Mouse (Mus musculus): ENCODE measurements around the gene Ptgs1. TPM values are rescaled to one million over a fixed set of nuclear protein-coding genes. Genes with fewer than 3 reads are reported as not detected.

Ptgs1 gene
- polyA plus RNA-seq, 1 experiment = 25.6 TPM

GRCm38 (mm10) chr2:36244705-36245104, 14.5 kb downstream of the Ptgs1 start:
- DNase-seq = no peak
- no peaks in the 10 kb centered on the region for H3K4me1 ChIP-seq (ENCODE audit: control insufficient read depth, insufficient read depth, low read length)
- no peak for TF ChIP-seq CTCF (conservative IDR thresholded peaks at IDR 0.05; ENCODE audit: insufficient read depth, insufficient read length, low read depth, low read length)
- TF ChIP-seq POLR2A (IDR thresholded peaks at IDR 0.05; ENCODE audit: low read depth, low read length) = no peak
- no peaks in the 10 kb centered on the region for H3K36me3 ChIP-seq (ENCODE audit: control insufficient read depth, insufficient read depth, low read length)
- no peak overlapping the region for H3K27ac ChIP-seq (ENCODE audit: insufficient read depth, low read depth, low read length)
- H3K27me3 ChIP-seq (replicated peaks; ENCODE audit: control insufficient read depth, insufficient read depth, low read length) = no peaks in the 10 kb centered on the region
- H3K4me3 ChIP-seq (ENCODE audit: insufficient read depth, low read depth, low read length) = no peak overlapping the region
- WGBS = 86% methylated on average over 3 of the region's 3 CpGs

- no peaks in the 10 kb centered on the region for H3K4me1 ChIP-seq (ENCODE audit: control insufficient read depth, insufficient read depth, low read length)
- no peak overlapping the region for H3K27ac ChIP-seq (ENCODE audit: insufficient read depth, low read depth, low read length)
- H3K36me3 ChIP-seq (ENCODE audit: control insufficient read depth, insufficient read depth, low read length) = no peaks in the 10 kb centered on the region
- H3K4me3 ChIP-seq (ENCODE audit: insufficient read depth, low read depth, low read length) = no peak overlapping the region
- no peaks in the 10 kb centered on the region for H3K27me3 ChIP-seq (replicated peaks; ENCODE audit: control insufficient read depth, insufficient read depth, low read length)
- no peak for TF ChIP-seq CTCF (conservative IDR thresholded peaks at IDR 0.05; ENCODE audit: insufficient read depth, insufficient read length, low read depth, low read length)
- no peak for TF ChIP-seq POLR2A (IDR thresholded peaks at IDR 0.05; ENCODE audit: low read depth, low read length)
- 68% methylated on average over 3 of the region's 3 CpGs for WGBS
- DNase-seq = no peak
Observed at GRCm38 (mm10) chr2:36247964-36248363, 17.7 kb downstream of the Ptgs1 start.

- DNase-seq = no peak
- H3K27ac ChIP-seq (ENCODE audit: insufficient read depth, low read depth, low read length) = no peak overlapping the region
- WGBS = 74% methylated on average over 8 of the region's 8 CpGs
Observed at GRCm38 (mm10) chr2:36251156-36251555, 20.9 kb downstream of the Ptgs1 start.

GRCm38 (mm10) chr2:36252505-36252904, 22.3 kb downstream of the Ptgs1 start:
- 91% methylated on average over 4 of the region's 4 CpGs for WGBS
- no peak for DNase-seq

More at GRCm38 (mm10) chr2:36251156-36251555, 20.9 kb downstream of the Ptgs1 start:
- no peaks in the 10 kb centered on the region for H3K4me1 ChIP-seq (ENCODE audit: control insufficient read depth, insufficient read depth, low read length)
- no peak overlapping the region for H3K4me3 ChIP-seq (ENCODE audit: insufficient read depth, low read depth, low read length)
- TF ChIP-seq CTCF (conservative IDR thresholded peaks at IDR 0.05; ENCODE audit: insufficient read depth, insufficient read length, low read depth, low read length) = no peak
- TF ChIP-seq POLR2A (IDR thresholded peaks at IDR 0.05; ENCODE audit: low read depth, low read length) = no peak
- H3K27me3 ChIP-seq (replicated peaks; ENCODE audit: control insufficient read depth, insufficient read depth, low read length) = no peaks in the 10 kb centered on the region
- no peaks in the 10 kb centered on the region for H3K36me3 ChIP-seq (ENCODE audit: control insufficient read depth, insufficient read depth, low read length)

GRCm38 (mm10) chr2:36254445-36254844, 24.2 kb downstream of the Ptgs1 start:
- DNase-seq = no peak
- WGBS = 82% methylated on average over 2 of the region's 2 CpGs
- TF ChIP-seq POLR2A (IDR thresholded peaks at IDR 0.05; ENCODE audit: low read depth, low read length) (no peak), CTCF (conservative IDR thresholded peaks at IDR 0.05; ENCODE audit: insufficient read depth, insufficient read length, low read depth, low read length) (no peak)
- Histone ChIP-seq H3K4me1 (ENCODE audit: control insufficient read depth, insufficient read depth, low read length) (peaks cover 3% of the 10 kb centered on the region; the same call in 1 of the 2 replicates), H3K27me3 (replicated peaks; ENCODE audit: control insufficient read depth, insufficient read depth, low read length) (no peaks in the 10 kb centered on the region), H3K27ac (ENCODE audit: insufficient read depth, low read depth, low read length) (no peak overlapping the region), H3K4me3 (ENCODE audit: insufficient read depth, low read depth, low read length) (no peak overlapping the region), H3K36me3 (ENCODE audit: control insufficient read depth, insufficient read depth, low read length) (no peaks in the 10 kb centered on the region)

More at GRCm38 (mm10) chr2:36252505-36252904, 22.3 kb downstream of the Ptgs1 start:
- no peak overlapping the region for H3K27ac ChIP-seq (ENCODE audit: insufficient read depth, low read depth, low read length)
- H3K4me3 ChIP-seq (ENCODE audit: insufficient read depth, low read depth, low read length) = no peak overlapping the region
- no peaks in the 10 kb centered on the region for H3K4me1 ChIP-seq (ENCODE audit: control insufficient read depth, insufficient read depth, low read length)
- TF ChIP-seq POLR2A (IDR thresholded peaks at IDR 0.05; ENCODE audit: low read depth, low read length) = no peak
- H3K36me3 ChIP-seq (ENCODE audit: control insufficient read depth, insufficient read depth, low read length) = no peaks in the 10 kb centered on the region
- no peaks in the 10 kb centered on the region for H3K27me3 ChIP-seq (replicated peaks; ENCODE audit: control insufficient read depth, insufficient read depth, low read length)

- no peak overlapping the region for H3K4me3 ChIP-seq (ENCODE audit: insufficient read depth, low read depth, low read length)
- no peak for DNase-seq
- no peaks in the 10 kb centered on the region for H3K27me3 ChIP-seq (replicated peaks; ENCODE audit: control insufficient read depth, insufficient read depth, low read length)
- peaks cover 5% of the 10 kb centered on the region; the same call in 1 of the 2 replicates for H3K4me1 ChIP-seq (ENCODE audit: control insufficient read depth, insufficient read depth, low read length)
- no peak overlapping the region for H3K27ac ChIP-seq (ENCODE audit: insufficient read depth, low read depth, low read length)
- no peak for TF ChIP-seq POLR2A (IDR thresholded peaks at IDR 0.05; ENCODE audit: low read depth, low read length)
- TF ChIP-seq CTCF (conservative IDR thresholded peaks at IDR 0.05; ENCODE audit: insufficient read depth, insufficient read length, low read depth, low read length) = no peak
- no peaks in the 10 kb centered on the region for H3K36me3 ChIP-seq (ENCODE audit: control insufficient read depth, insufficient read depth, low read length)
Observed at GRCm38 (mm10) chr2:36256931-36257330, 26.7 kb downstream of the Ptgs1 start.

GRCm38 (mm10) chr2:36259382-36259781, 29.2 kb downstream of the Ptgs1 start:
- Histone ChIP-seq H3K4me3 (ENCODE audit: insufficient read depth, low read depth, low read length) (no peak overlapping the region), H3K27me3 (replicated peaks; ENCODE audit: control insufficient read depth, insufficient read depth, low read length) (no peaks in the 10 kb centered on the region), H3K4me1 (ENCODE audit: control insufficient read depth, insufficient read depth, low read length) (peaks cover 5% of the 10 kb centered on the region; the same call in 1 of the 2 replicates), H3K36me3 (ENCODE audit: control insufficient read depth, insufficient read depth, low read length) (no peaks in the 10 kb centered on the region), H3K27ac (ENCODE audit: insufficient read depth, low read depth, low read length) (no peak overlapping the region)
- DNase-seq = peak; percentile 20
- TF ChIP-seq POLR2A (IDR thresholded peaks at IDR 0.05; ENCODE audit: low read depth, low read length) = no peak
- TF ChIP-seq CTCF (conservative IDR thresholded peaks at IDR 0.05; ENCODE audit: insufficient read depth, insufficient read length, low read depth, low read length) = no peak
- 35% methylated on average over 4 of the region's 4 CpGs for WGBS
